Mouse (Mus musculus) heart, postnatal 0 days (tissue): Measurements from ENCODE around the gene Ovca2. TPM values are rescaled to one million over a fixed set of nuclear protein-coding genes. Genes with fewer than 3 reads are reported as not detected.

Source experiments
- ATAC-seq: fragments of 200-750 bp; cut with Nextera tagmentation; 2 replicates; pipeline ENCODE4 v1.8.0; 2017; ENCODE audit warnings: low read depth, moderate number of reproducible peaks, moderate library complexity; ENCODE audit not compliant: insufficient read depth
- DNase-seq: peaks from one replicate; pipeline ENCODE4 v3.0.0-alpha.2; 2016; ENCODE audit warnings: low spot score
- H3K27ac ChIP-seq: fragments of 300-500 bp; sonication (generic); 2 replicates; pipeline ENCODE4 v1.5.1; 2014; ENCODE audit warnings: low read depth, mild to moderate bottlenecking
- H3K27me3 ChIP-seq: fragments of 300-500 bp; sonication (generic); 2 replicates; pipeline ENCODE4 v1.6.1; 2014; ENCODE audit warnings: low read length, mixed read lengths; ENCODE audit not compliant: control insufficient read depth, insufficient read depth
- H3K36me3 ChIP-seq: fragments of 300-500 bp; sonication (generic); replicated peaks from 2 replicates; pipeline ENCODE4 v1.6.1; 2014; ENCODE audit warnings: low read length, mixed read lengths; ENCODE audit not compliant: control insufficient read depth, insufficient read depth
- H3K4me1 ChIP-seq: fragments of 300-500 bp; sonication (generic); 2 replicates; pipeline ENCODE4 v1.6.1; 2014; ENCODE audit warnings: antibody characterized with exemption; ENCODE audit not compliant: control insufficient read depth, insufficient read depth
- H3K4me2 ChIP-seq: fragments of 300-500 bp; sonication (generic); 2 replicates; pipeline ENCODE4 v1.6.1; 2014; ENCODE audit warnings: low read depth, mild to moderate bottlenecking, low read length, moderate library complexity
- H3K4me3 ChIP-seq: fragments of 300-500 bp; sonication (generic); 2 replicates; pipeline ENCODE4 v1.5.1; 2014; ENCODE audit warnings: low read depth, low read length
- H3K9ac ChIP-seq: fragments of 300-500 bp; sonication (generic); replicated peaks from 2 replicates; pipeline ENCODE4 v1.6.1; 2014; ENCODE audit warnings: low read depth, low read length, mixed read lengths
- H3K9me3 ChIP-seq: fragments of 300-500 bp; sonication (generic); replicated peaks from 2 replicates; pipeline ENCODE4 v1.6.1; 2016; ENCODE audit warnings: low read length; ENCODE audit not compliant: control insufficient read depth
- CTCF ChIP-seq: IDR thresholded peaks from 2 replicates; pipeline ENCODE4 v1.5.1; 2016; ENCODE audit warnings: antibody characterized with exemption, control low read depth, low read depth
- EP300 ChIP-seq: IDR thresholded peaks from 2 replicates; pipeline ENCODE4 v1.6.1; 2016; ENCODE audit warnings: antibody characterized with exemption, low read depth
- WGBS: fragments of 180-500 bp; shearing (Covaris S2); extraction: QIAGEN DNeasy Blood & Tissue Kit; methylation state at CpG from one replicate; pipeline ENCODE4 v1.1.7; 2014; 5-methylcytosine and 5-hydroxymethylcytosine counted together
- polyA plus RNA-seq: library from polyadenylated mRNA; unstranded; fragments of >200 nt; fragmentation: Nextera tagmentation; extraction: Ambion mirVana; gene quantifications from 2 replicates; pipeline ENCODE4 v1.2.1, GENCODE M21; 2015
- total RNA-seq: library from RNA; depleted of rRNA; stranded (reverse); fragments of >200 nt; gene quantifications from 2 replicates; pipeline ENCODE4 v1.2.3, GENCODE M21; 2014; ENCODE audit warnings: low replicate concordance

Gene Ovca2
- total and polyA plus RNA-seq, 2 experiments from 2014 or later = 8.9 to 12.9 TPM

GRCm38 (mm10) chr11:75201721-75202120 is 23.1 kb upstream of the Ovca2 start:
- Histone ChIP-seq H3K9ac (no peak overlapping the region), H3K27ac (no peak overlapping the region), H3K4me3 (no peak overlapping the region), H3K4me2 (no peak overlapping the region), H3K36me3 (no peaks in the 10 kb centered on the region), H3K9me3 (no peaks in the 10 kb centered on the region), H3K4me1 (peaks cover 22% of the 10 kb centered on the region), H3K27me3 (no peaks in the 10 kb centered on the region)
- no peak for DNase-seq
- WGBS = 65% methylated on average over 8 of the region's 8 CpGs
- TF ChIP-seq EP300 = no peak
- TF ChIP-seq CTCF = no peak
- no peak for ATAC-seq

- H3K4me1 ChIP-seq = peaks cover 22% of the 10 kb centered on the region
- ATAC-seq (no peak), DNase-seq (no peak)
- no peak overlapping the region for H3K27ac ChIP-seq
- 84% methylated on average over 12 of the region's 12 CpGs for WGBS
- no peaks in the 10 kb centered on the region for H3K36me3 ChIP-seq
- no peak overlapping the region for H3K4me2 ChIP-seq
- no peak for TF ChIP-seq CTCF
- TF ChIP-seq EP300 = no peak
- no peak overlapping the region for H3K9ac ChIP-seq
- no peaks in the 10 kb centered on the region for H3K27me3 ChIP-seq
- no peaks in the 10 kb centered on the region for H3K9me3 ChIP-seq
- H3K4me3 ChIP-seq = no peak overlapping the region
Measured at GRCm38 (mm10) chr11:75200935-75201334, 22.3 kb upstream of the Ovca2 start.

GRCm38 (mm10) chr11:75199951-75200350 is 21.3 kb upstream of the Ovca2 start:
- Histone ChIP-seq H3K27me3 (peaks cover 5% of the 10 kb centered on the region; the same call in 1 of the 2 replicates), H3K9ac (no peak overlapping the region), H3K27ac (no peak overlapping the region), H3K4me1 (peaks cover 24% of the 10 kb centered on the region), H3K36me3 (no peaks in the 10 kb centered on the region), H3K9me3 (no peaks in the 10 kb centered on the region), H3K4me2 (no peak overlapping the region), H3K4me3 (no peak overlapping the region)
- DNase-seq = no peak
- 76% methylated on average over 5 of the region's 5 CpGs for WGBS
- no peak for ATAC-seq
- TF ChIP-seq EP300 (no peak), CTCF (no peak)

- Histone ChIP-seq H3K4me3 (no peak overlapping the region), H3K9ac (no peak overlapping the region), H3K36me3 (no peaks in the 10 kb centered on the region), H3K27me3 (peaks cover 10% of the 10 kb centered on the region), H3K9me3 (no peaks in the 10 kb centered on the region), H3K4me2 (no peak overlapping the region), H3K4me1 (peaks cover 15% of the 10 kb centered on the region), H3K27ac (no peak overlapping the region)
- ATAC-seq = no peak
- 76% methylated on average over 4 of the region's 4 CpGs for WGBS
- TF ChIP-seq CTCF (no peak), EP300 (no peak)
- DNase-seq = no peak
Measured at GRCm38 (mm10) chr11:75198792-75199191, 20.2 kb upstream of the Ovca2 start.

- Histone ChIP-seq H3K36me3 (no peaks in the 10 kb centered on the region), H3K27me3 (peaks cover 10% of the 10 kb centered on the region), H3K4me2 (no peak overlapping the region), H3K9ac (no peak overlapping the region), H3K27ac (no peak overlapping the region), H3K9me3 (no peaks in the 10 kb centered on the region), H3K4me1 (peaks cover 15% of the 10 kb centered on the region), H3K4me3 (no peak overlapping the region)
- ATAC-seq (no peak), DNase-seq (no peak)
- TF ChIP-seq EP300 (no peak), CTCF (no peak)
- WGBS = 54% methylated on average over 7 of the region's 7 CpGs
Measured at GRCm38 (mm10) chr11:75197956-75198355, 19.3 kb upstream of the Ovca2 start.

GRCm38 (mm10) chr11:75196131-75196530 is 17.5 kb upstream of the Ovca2 start:
- Histone ChIP-seq H3K4me2 (no peak overlapping the region), H3K27me3 (peaks cover 10% of the 10 kb centered on the region), H3K4me1 (peaks cover 7% of the 10 kb centered on the region; the same call in 1 of the 2 replicates), H3K36me3 (no peaks in the 10 kb centered on the region), H3K27ac (no peak overlapping the region), H3K9me3 (no peaks in the 10 kb centered on the region), H3K4me3 (no peak overlapping the region), H3K9ac (no peak overlapping the region)
- ATAC-seq = no peak
- DNase-seq = no peak
- TF ChIP-seq EP300 (no peak), CTCF (no peak)
- WGBS = 71% methylated on average over 6 of the region's 6 CpGs
